Mouse (Mus musculus) G1E (cell line): ENCODE results near the gene Ftl1. TPM values are rescaled to one million over a fixed set of nuclear protein-coding genes. Genes with fewer than 3 reads are reported as not detected.
A peak's percentile ranks its signal among the peaks of the same experiment; 100 is the strongest.
"Not testable (repeated sequence)": the region's sequence is repeated elsewhere in the genome, so short reads cannot be mapped to it uniquely, and the experiment has no call there.

Source experiments
- ATAC-seq: 2 replicates; pipeline ENCODE4 v1.8.0; 2016; ENCODE audit warnings: mild to moderate bottlenecking; ENCODE audit not compliant: insufficient number of reproducible peaks, poor library complexity, low FRiP score, severe bottlenecking; ENCODE audit errors: extremely low read depth
- DNase-seq: peaks from one replicate; pipeline ENCODE4 v3.0.0; 2012; ENCODE audit warnings: low spot score
- H3K27me3 ChIP-seq: 2 replicates; pipeline ENCODE4 v1.6.1; 2012; ENCODE audit warnings: mild to moderate bottlenecking, low read length, inconsistent platforms; ENCODE audit not compliant: insufficient read depth
- H3K36me3 ChIP-seq: replicated peaks from 2 replicates; pipeline ENCODE3; 2012; ENCODE audit warnings: mild to moderate bottlenecking, inconsistent platforms
- H3K4me1 ChIP-seq: 2 replicates; pipeline ENCODE4 v1.6.1; 2012; ENCODE audit warnings: low read depth, low read length, inconsistent platforms, mixed read lengths; ENCODE audit not compliant: insufficient read depth
- H3K4me3 ChIP-seq: 2 replicates; pipeline ENCODE4 v1.5.1; 2012; ENCODE audit warnings: low read depth, mild to moderate bottlenecking, inconsistent platforms, low read length, moderate library complexity, mixed read lengths
- H3K9me3 ChIP-seq: replicated peaks from 2 replicates; pipeline ENCODE4 v1.6.1; 2012; ENCODE audit warnings: inconsistent platforms
- CTCF ChIP-seq: IDR thresholded peaks from 2 replicates; pipeline ENCODE4 v1.5.1; 2012; ENCODE audit warnings: low read depth, low read length, inconsistent platforms, mixed read lengths
- GATA1 ChIP-seq: IDR thresholded peaks from 2 replicates; pipeline ENCODE4 v1.6.1; 2012; ENCODE audit warnings: borderline replicate concordance, low read length, inconsistent platforms, mixed read lengths
- GATA2 ChIP-seq: IDR thresholded peaks from 2 replicates; pipeline ENCODE4 v1.6.1; 2012; ENCODE audit warnings: low read depth, low read length, inconsistent platforms, borderline replicate concordance
- POLR2AphosphoS5 ChIP-seq: IDR thresholded peaks from 2 replicates; pipeline ENCODE4 v1.6.1; 2012; ENCODE audit warnings: low read depth, low read length, inconsistent platforms; ENCODE audit not compliant: insufficient replicate concordance
- TAL1 ChIP-seq: conservative IDR thresholded peaks from 2 replicates; pipeline ENCODE4 v1.6.1; 2012; ENCODE audit warnings: low read depth, low read length, inconsistent platforms, mixed read lengths
- polyA plus RNA-seq: library from polyadenylated mRNA; stranded (reverse); fragments of >175 nt; gene quantifications from 2 replicates; pipeline ENCODE4 v1.2.3, GENCODE M21; 2012
- total RNA-seq, 2 experiments: library from RNA; stranded (forward) in 1 of 2; stranded (reverse) in 1 of 2; fragments of 200-1000 nt in 1 of 2; fragments of >200 nt in 1 of 2; fragmentation: Nextera tagmentation in 1 of 2; gene quantifications; 2 replicates each; pipeline ENCODE4 v1.2.3; 2014 to 2017

Gene Ftl1
- total and polyA plus RNA-seq, 3 experiments, result 3,214 to 6,399 (median 4,307) TPM

- peak; percentile 36; the same call in 1 of the 2 replicates for ATAC-seq
- Histone ChIP-seq H3K4me1 (peaks cover 54% of the 10 kb centered on the region), H3K4me3 (peak within 1 kb of the TSS; percentile 94), H3K27me3 (peaks cover 2% of the 10 kb centered on the region; the same call in 1 of the 2 replicates), H3K36me3 (peaks cover 43% of the 10 kb centered on the region), H3K9me3 (no peaks in the 10 kb centered on the region)
- DNase-seq, result peak; percentile 83
- TF ChIP-seq GATA1 (no peak), POLR2AphosphoS5 (no peak)
Observed at GRCm38 (mm10) chr7:45466283-45467089, 6.8 kb upstream of the Ftl1 start, which contains the start of gene Bax. TSS of gene Bax (minus strand) at chr7:45466898.

- Histone ChIP-seq H3K4me1 (peaks cover 54% of the 10 kb centered on the region), H3K4me3 (peak overlapping the region; percentile 94), H3K9me3 (no peaks in the 10 kb centered on the region), H3K36me3 (peaks cover 51% of the 10 kb centered on the region), H3K27me3 (peaks cover 2% of the 10 kb centered on the region; the same call in 1 of the 2 replicates)
- ATAC-seq (peak; percentile 16; the same call in 1 of the 2 replicates), DNase-seq (peak; percentile 43)
- TF ChIP-seq TAL1 (no peak), GATA1 (no peak), GATA2 (no peak), POLR2AphosphoS5 (no peak), CTCF (no peak)
Observed at GRCm38 (mm10) chr7:45465549-45465948, 5.9 kb upstream of the Ftl1 start.

GRCm38 (mm10) chr7:45465112-45465511 lies 5.4 kb upstream of the Ftl1 start:
- ATAC-seq (no peak), DNase-seq (no peak)
- TF ChIP-seq TAL1 (no peak), GATA2 (no peak), CTCF (no peak), GATA1 (no peak), POLR2AphosphoS5 (no peak)
- Histone ChIP-seq H3K36me3 (peaks cover 56% of the 10 kb centered on the region), H3K9me3 (no peaks in the 10 kb centered on the region), H3K27me3 (peaks cover 2% of the 10 kb centered on the region; the same call in 1 of the 2 replicates), H3K4me3 (peak overlapping the region; percentile 94), H3K4me1 (peaks cover 57% of the 10 kb centered on the region)

- peaks cover 59% of the 10 kb centered on the region for H3K36me3 ChIP-seq
- peaks cover 60% of the 10 kb centered on the region for H3K4me1 ChIP-seq
- ATAC-seq (no peak), DNase-seq (no peak)
- peaks cover 2% of the 10 kb centered on the region; the same call in 1 of the 2 replicates for H3K27me3 ChIP-seq
- no peaks in the 10 kb centered on the region for H3K9me3 ChIP-seq
- peak overlapping the region; percentile 94 for H3K4me3 ChIP-seq
- TF ChIP-seq GATA2 (no peak), POLR2AphosphoS5 (no peak), CTCF (no peak), GATA1 (no peak), TAL1 (no peak)
Observed at GRCm38 (mm10) chr7:45463987-45464778, 4.5 kb upstream of the Ftl1 start.

GRCm38 (mm10) chr7:45462868-45463267 lies 3.2 kb upstream of the Ftl1 start:
- not testable (repeated sequence) for H3K9me3 ChIP-seq, DNase-seq, H3K27me3 ChIP-seq, H3K4me3 ChIP-seq, ATAC-seq
- H3K36me3 ChIP-seq, result peaks cover 71% of the 10 kb centered on the region
- H3K4me1 ChIP-seq, result peaks cover 61% of the 10 kb centered on the region

GRCm38 (mm10) chr7:45462325-45462724 lies 2.6 kb upstream of the Ftl1 start:
- TF ChIP-seq TAL1 (no peak), GATA2 (no peak), POLR2AphosphoS5 (no peak), GATA1 (no peak), CTCF (no peak)
- DNase-seq (no peak), ATAC-seq (no peak)
- peaks cover 76% of the 10 kb centered on the region for H3K36me3 ChIP-seq
- no peaks in the 10 kb centered on the region for H3K9me3 ChIP-seq
- no peaks in the 10 kb centered on the region for H3K27me3 ChIP-seq
- peaks cover 66% of the 10 kb centered on the region for H3K4me1 ChIP-seq
- no peak overlapping the region for H3K4me3 ChIP-seq
